ENCODE assay signal across 10 mouse cellular contexts in genomic region chr2:120099886-120100285, GRCm38 (mm10). TPM values are rescaled to one million over a fixed set of nuclear protein-coding genes. Genes with fewer than 3 reads are reported as not detected.
A peak's percentile ranks its signal among the peaks of the same experiment; 100 is the strongest.
DNase-seq lines count a peak whose midpoint lies in the region; ATAC-seq and TF ChIP-seq lines count a peak whose summit lies in the region.
"Had no signal": no experiment of that assay in that cellular context is flagged by ENCODE, and none has a peak within 500 bp of the region (broad histone marks: within the 10 kb centered on the region; RNA-seq: fewer than 3 reads in every experiment).

No protein-coding gene starts in this region.

- H3K9ac ChIP-seq in liver, postnatal 0 days (replicated peaks), result no peak overlapping the region
- H3K9ac ChIP-seq in kidney, embryonic 14.5 days (ENCODE audit: low read depth, low read length), result no peak overlapping the region
- H3K9ac ChIP-seq: hindbrain, embryonic 15.5 days; neural tube, embryonic 15.5 days had no signal

- no peak for TF ChIP-seq EP300 in liver, postnatal 0 days (IDR thresholded peaks at IDR 0.05; ENCODE audit: low read depth)

- no peak for TF ChIP-seq CTCF in liver, postnatal 0 days (IDR thresholded peaks at IDR 0.05; ENCODE audit: low read depth)
- no peak for TF ChIP-seq CTCF in thymus, adult 2 months (IDR thresholded peaks at IDR 0.05; ENCODE audit: borderline replicate concordance, control insufficient read depth, extremely low read depth, insufficient read depth, low read length, poor library complexity)

- H3K4me2 ChIP-seq in liver, postnatal 0 days (ENCODE audit: low read depth, low read length), result no peak overlapping the region
- no peak overlapping the region for H3K4me2 ChIP-seq in kidney, embryonic 14.5 days (replicated peaks; ENCODE audit: low read depth, low read length)
- H3K4me2 ChIP-seq: hindbrain, embryonic 15.5 days; neural tube, embryonic 15.5 days had no signal

- ATAC-seq in liver, postnatal 0 days, result 0 out of 2 replicates have a peak, but pooled peaks have one; percentile 50
- ATAC-seq in kidney, embryonic 14.5 days (ENCODE audit: low FRiP score, low TSS enrichment), result no peak

- no peak overlapping the region for H3K4me3 ChIP-seq in liver, postnatal 0 days (ENCODE audit: low read depth, low read length)
- no peak overlapping the region for H3K4me3 ChIP-seq in kidney, embryonic 14.5 days (ENCODE audit: low read length)
- H3K4me3 ChIP-seq in thymus, adult 2 months (ENCODE audit: control insufficient read depth, insufficient read depth, low read length), result no peak overlapping the region
- H3K4me3 ChIP-seq: hindbrain, embryonic 15.5 days; neural tube, embryonic 15.5 days had no signal

- H3K9me3 ChIP-seq in liver, postnatal 0 days (ENCODE audit: low read length), result no peaks in the 10 kb centered on the region
- no peaks in the 10 kb centered on the region for H3K9me3 ChIP-seq in kidney, embryonic 14.5 days (ENCODE audit: control insufficient read depth, low read length)
- H3K9me3 ChIP-seq: hindbrain, embryonic 15.5 days; neural tube, embryonic 15.5 days had no signal

- peak; percentile 98 for DNase-seq in heart, adult 11 months
- no peak for DNase-seq in heart, adult 8-10 months (ENCODE audit: low spot score)
- DNase-seq in spleen, postnatal 36 days (ENCODE audit: low spot score in 2 of 2), result peak; percentile 29 to 31
- DNase-seq in spleen, adult 12 weeks (ENCODE audit: low spot score), result no peak
- DNase-seq in liver, postnatal 0 days, result peak; percentile 57
- no peak for DNase-seq in retina, postnatal 1 day
- no peak for DNase-seq in thymus, adult 2 months

- H3K27me3 ChIP-seq in liver, postnatal 0 days (ENCODE audit: insufficient read depth, low read length), result no peaks in the 10 kb centered on the region
- H3K27me3 ChIP-seq in kidney, embryonic 14.5 days (ENCODE audit: control insufficient read depth, insufficient read depth, low read length), result no peaks in the 10 kb centered on the region
- H3K27me3 ChIP-seq in thymus, adult 2 months (ENCODE audit: control insufficient read depth, insufficient read depth, low read length), result no peaks in the 10 kb centered on the region
- H3K27me3 ChIP-seq: hindbrain, embryonic 15.5 days; neural tube, embryonic 15.5 days had no signal

- H3K4me1 ChIP-seq in liver, postnatal 0 days (ENCODE audit: insufficient read depth), result no peaks in the 10 kb centered on the region; the same call in 1 of the 2 replicates
- peaks cover 9% of the 10 kb centered on the region for H3K4me1 ChIP-seq in kidney, embryonic 14.5 days (ENCODE audit: control insufficient read depth, insufficient read depth, low read length)
- H3K4me1 ChIP-seq in thymus, adult 2 months (replicated peaks; ENCODE audit: control insufficient read depth, insufficient read depth, low read length), result no peaks in the 10 kb centered on the region
- H3K4me1 ChIP-seq: hindbrain, embryonic 15.5 days; neural tube, embryonic 15.5 days had no signal

- peaks cover 5% of the 10 kb centered on the region; the same call in 1 of the 2 replicates for H3K36me3 ChIP-seq in liver, postnatal 0 days (replicated peaks; ENCODE audit: insufficient read depth, low read length)
- H3K36me3 ChIP-seq in kidney, embryonic 14.5 days (ENCODE audit: control insufficient read depth, insufficient read depth, low read length), result no peaks in the 10 kb centered on the region
- no peaks in the 10 kb centered on the region for H3K36me3 ChIP-seq in thymus, adult 2 months (ENCODE audit: control insufficient read depth, insufficient read depth, low read length)
- H3K36me3 ChIP-seq: hindbrain, embryonic 15.5 days; neural tube, embryonic 15.5 days had no signal

- 31% methylated on average over 3 of the region's 3 CpGs for WGBS in liver, postnatal 0 days (ENCODE audit: insufficient replicate concordance)
- 95% methylated on average over 3 of the region's 3 CpGs for WGBS in kidney, embryonic 14.5 days
- WGBS in thymus, adult 2 months, result 82% methylated on average over 3 of the region's 3 CpGs

- no peak overlapping the region for H3K27ac ChIP-seq in liver, postnatal 0 days (ENCODE audit: low read depth)
- no peak overlapping the region for H3K27ac ChIP-seq in kidney, embryonic 14.5 days (ENCODE audit: low read depth, low read length)
- H3K27ac ChIP-seq in thymus, adult 2 months (ENCODE audit: control insufficient read depth, insufficient read depth, low read length), result no peak overlapping the region
- H3K27ac ChIP-seq: hindbrain, embryonic 15.5 days; neural tube, embryonic 15.5 days had no signal

- TF ChIP-seq POLR2A in thymus, adult 2 months (IDR thresholded peaks at IDR 0.05; ENCODE audit: control insufficient read depth, extremely low read depth, insufficient read depth, low read length, poor library complexity), result no peak

RNA-seq across cellular contexts. Expression of gene Ehd4, which starts 54.5 kb away (rescaled TPM):
- total RNA-seq in heart, adult 8-10 months (2022), result 100 to 1,000 TPM; 312 to 410 (median 362) TPM
- polyA plus RNA-seq in liver, postnatal 0 days (2015; fragmentation: Nextera tagmentation; extraction: Ambion mirVana), result 20.8 and 29.2 TPM in 2 replicates
- polyA plus RNA-seq in kidney, embryonic 14.5 days (2014; fragmentation: Nextera tagmentation; extraction: Ambion mirVana), result 20.1 and 31.8 TPM in 2 replicates
- 17.6 and 24.3 TPM in 2 replicates for polyA plus RNA-seq in thymus, adult 2 months (2012; rRNA removed)

Comparison
In these comparisons a context has a peak if more than half of its experiments do, and no peak if none do; other contexts are left out.
1. DNase-seq: peak in heart, adult 11 months (single experiment), spleen, postnatal 36 days (2 of 2) and liver, postnatal 0 days (single experiment); none in heart, adult 8-10 months (single experiment), spleen, adult 12 weeks (single experiment), retina, postnatal 1 day (single experiment) and thymus, adult 2 months (single experiment).